Mouse (Mus musculus): Measurements from ENCODE around the gene Zdhhc8. TPM values are rescaled to one million over a fixed set of nuclear protein-coding genes. Genes with fewer than 3 reads are reported as not detected.

Gene Zdhhc8
- total RNA-seq, 2 experiments from 2014 or later, result 7.0 to 7.6 TPM

Other genes starting within 250 kb of the Zdhhc8 start
- 30.8 and 33.9 TPM in 2 replicates for gene Dgcr6, start 182.3 kb downstream of the Zdhhc8 start, total RNA-seq (2015)
- gene Dgcr6, start 182.3 kb downstream of the Zdhhc8 start, total RNA-seq (2017), result 18.2 and 23.7 TPM in 2 replicates
- 10.9 and 16.8 TPM in 2 replicates for gene Prodh, start 144.9 kb downstream of the Zdhhc8 start, total RNA-seq (2015)
- gene Prodh, start 144.9 kb downstream of the Zdhhc8 start, total RNA-seq (2017), result 60.3 and 64.2 TPM in 2 replicates
- gene Rtn4r, start 107.5 kb downstream of the Zdhhc8 start, total RNA-seq (2015), result 6.0 and 8.3 TPM in 2 replicates
- gene Rtn4r, start 107.5 kb downstream of the Zdhhc8 start, total RNA-seq (2017), result 2.2 and 2.3 TPM in 2 replicates
- not detected in 2 replicates for gene Ccdc188, start 17.3 kb downstream of the Zdhhc8 start, total RNA-seq (2015)
- not detected in 2 replicates for gene Ccdc188, start 17.3 kb downstream of the Zdhhc8 start, total RNA-seq (2017)
- gene Trmt2a, start 13.5 kb upstream of the Zdhhc8 start, total RNA-seq (2015), result 95.7 and 111 TPM in 2 replicates
- gene Trmt2a, start 13.5 kb upstream of the Zdhhc8 start, total RNA-seq (2017), result 86.1 and 95.9 TPM in 2 replicates
- gene Ranbp1, start 13.6 kb upstream of the Zdhhc8 start, total RNA-seq (2015), result 621 and 642 TPM in 2 replicates
- 523 and 557 TPM in 2 replicates for gene Ranbp1, start 13.6 kb upstream of the Zdhhc8 start, total RNA-seq (2017)
- 0.44 TPM in 1 of 2 replicates, not detected in the other for gene Gm49776, start 23.2 kb upstream of the Zdhhc8 start, total RNA-seq (2015)
- 0.62 TPM in 1 of 2 replicates, not detected in the other for gene Gm49776, start 23.2 kb upstream of the Zdhhc8 start, total RNA-seq (2017)
- 33.2 and 40.1 TPM in 2 replicates for gene Dgcr8, start 54.1 kb upstream of the Zdhhc8 start, total RNA-seq (2015)
- gene Dgcr8, start 54.1 kb upstream of the Zdhhc8 start, total RNA-seq (2017), result 44.1 and 50.9 TPM in 2 replicates
- gene Tango2, start 113.0 kb upstream of the Zdhhc8 start, total RNA-seq (2015), result 20.5 and 21.7 TPM in 2 replicates
- gene Tango2, start 113.0 kb upstream of the Zdhhc8 start, total RNA-seq (2017), result 7.6 and 8.6 TPM in 2 replicates
- gene Arvcf, start 113.0 kb upstream of the Zdhhc8 start, total RNA-seq (2015), result 0.20 and 1.2 TPM in 2 replicates
- gene Arvcf, start 113.0 kb upstream of the Zdhhc8 start, total RNA-seq (2017), result 0.83 and 7.9 TPM in 2 replicates
- 14.3 and 23.0 TPM in 2 replicates for gene Txnrd2, start 191.2 kb upstream of the Zdhhc8 start, total RNA-seq (2015)
- gene Txnrd2, start 191.2 kb upstream of the Zdhhc8 start, total RNA-seq (2017), result 12.5 and 20.6 TPM in 2 replicates
- gene Comt, start 191.7 kb upstream of the Zdhhc8 start, total RNA-seq (2015), result 42.8 and 55.1 TPM in 2 replicates
- gene Comt, start 191.7 kb upstream of the Zdhhc8 start, total RNA-seq (2017), result 42.3 and 47.1 TPM in 2 replicates